Mouse (Mus musculus) MEL (cell line): ENCODE measurements around the gene Sptbn1. TPM values are rescaled to one million over a fixed set of nuclear protein-coding genes. Genes with fewer than 3 reads are reported as not detected.

Experiments
- DNase-seq: peaks from one replicate; pipeline ENCODE4 v3.0.0; 2011; ENCODE audit warnings: low read depth, low spot score
- H3K27ac ChIP-seq: 2 replicates; pipeline ENCODE4 v1.5.1; 2012; ENCODE audit warnings: low read depth, mild to moderate bottlenecking, control low read depth, low read length, moderate library complexity; ENCODE audit not compliant: control insufficient read depth
- H3K27me3 ChIP-seq, 2 experiments: fragments of 150-350 bp in 1 of 2; sonication (generic) in 1 of 2; 2 replicates each; pipeline ENCODE4 v1.6.1; 2012; ENCODE audit warnings: low read length in 2 of 2, mild to moderate bottlenecking in 2 of 2, improper control_type of control experiment in 1 of 2, moderate library complexity in 1 of 2; ENCODE audit not compliant: insufficient read depth in 2 of 2, control insufficient read depth in 1 of 2
- H3K36me3 ChIP-seq, 2 experiments: 2 replicates each; pipeline ENCODE4 v1.6.1; 2012 to 2014; ENCODE audit warnings: low read length in 2 of 2, improper control_type of control experiment in 1 of 2, inconsistent platforms in 1 of 2, mild to moderate bottlenecking in 1 of 2; ENCODE audit not compliant: insufficient read depth in 2 of 2, control insufficient read depth in 1 of 2
- H3K4me1 ChIP-seq, 2 experiments: fragments of 150-350 bp in 1 of 2; sonication (generic) in 1 of 2; 2 replicates each; pipeline ENCODE4 v1.6.1; 2012; ENCODE audit warnings: low read length in 2 of 2, improper control_type of control experiment in 1 of 2, mild to moderate bottlenecking in 1 of 2; ENCODE audit not compliant: insufficient read depth in 2 of 2, control insufficient read depth in 1 of 2
- H3K4me3 ChIP-seq, 2 experiments: fragments of 150-350 bp in 1 of 2; sonication (generic) in 1 of 2; 2 replicates each; pipeline ENCODE4 v1.5.1; 2012; ENCODE audit warnings: low read depth in 2 of 2, low read length in 2 of 2, mild to moderate bottlenecking in 2 of 2, moderate library complexity in 2 of 2, control low read depth in 1 of 2, improper control_type of control experiment in 1 of 2; ENCODE audit not compliant: control insufficient read depth in 1 of 2, insufficient read depth in 1 of 2
- H3K79me2 ChIP-seq: 2 replicates; pipeline ENCODE4 v1.6.1; 2012; ENCODE audit warnings: mild to moderate bottlenecking, low read length, moderate library complexity; ENCODE audit not compliant: control insufficient read depth, poor library complexity, insufficient read depth
- H3K9ac ChIP-seq: 2 replicates; pipeline ENCODE4 v1.6.1; 2012; ENCODE audit warnings: low read depth, mild to moderate bottlenecking, control low read depth, low read length, moderate library complexity; ENCODE audit not compliant: control insufficient read depth, poor library complexity, severe bottlenecking
- H3K9me3 ChIP-seq: fragments of 150-350 bp; sonication (generic); replicated peaks from 2 replicates; pipeline ENCODE4 v1.6.1; 2012; ENCODE audit warnings: mild to moderate bottlenecking, low read length, improper control_type of control experiment, moderate library complexity; ENCODE audit not compliant: insufficient read depth
- BHLHE40 ChIP-seq: IDR thresholded peaks from 2 replicates; pipeline ENCODE4 v1.6.1; 2012; ENCODE audit warnings: low read depth, mild to moderate bottlenecking, inconsistent platforms, low read length, improper control_type of control experiment, borderline replicate concordance
- CHD2 ChIP-seq: IDR thresholded peaks from 2 replicates; pipeline ENCODE4 v1.6.1; 2011; ENCODE audit warnings: low read length, improper control_type of control experiment
- CTCF ChIP-seq, 3 experiments: IDR thresholded peaks in 2 of 3; conservative IDR thresholded peaks in 1 of 3; 2 replicates each; pipeline ENCODE4 v1.5.1; 2011 to 2012; ENCODE audit warnings: low read length in 3 of 3, low read depth in 2 of 3, mild to moderate bottlenecking in 2 of 3, improper control_type of control experiment in 1 of 3, inconsistent platforms in 1 of 3, mixed read lengths in 1 of 3, moderate library complexity in 1 of 3; ENCODE audit not compliant: control insufficient read depth in 1 of 3, insufficient read depth in 1 of 3, poor library complexity in 1 of 3, severe bottlenecking in 1 of 3
- ELF1 ChIP-seq: IDR thresholded peaks from 2 replicates; pipeline ENCODE4 v1.6.1; 2014; ENCODE audit warnings: low read depth, mild to moderate bottlenecking, inconsistent platforms, low read length, improper control_type of control experiment, moderate library complexity
- ETS1 ChIP-seq: IDR thresholded peaks from 2 replicates; pipeline ENCODE4 v1.6.1; 2012; ENCODE audit warnings: low read depth, mild to moderate bottlenecking, inconsistent platforms, low read length, improper control_type of control experiment, moderate library complexity
- KAT2A ChIP-seq: conservative IDR thresholded peaks from 2 replicates; pipeline ENCODE4 v1.6.1; 2012; ENCODE audit warnings: low read depth, low read length, improper control_type of control experiment, inconsistent platforms
- MAX ChIP-seq: IDR thresholded peaks from 2 replicates; pipeline ENCODE4 v1.6.1; 2011; ENCODE audit warnings: low read length, improper control_type of control experiment
- MAZ ChIP-seq: IDR thresholded peaks from 2 replicates; pipeline ENCODE4 v1.6.1; 2012; ENCODE audit warnings: low read depth, mild to moderate bottlenecking, inconsistent platforms, low read length, improper control_type of control experiment
- MXI1 ChIP-seq: IDR thresholded peaks from 2 replicates; pipeline ENCODE4 v1.6.1; 2011; ENCODE audit warnings: mild to moderate bottlenecking, low read depth, low read length, improper control_type of control experiment
- MYB ChIP-seq: IDR thresholded peaks from 2 replicates; pipeline ENCODE4 v1.6.1; 2011; ENCODE audit warnings: mild to moderate bottlenecking, low read depth, low read length, improper control_type of control experiment
- MYC ChIP-seq: IDR thresholded peaks from 2 replicates; pipeline ENCODE4 v1.6.1; 2011; ENCODE audit warnings: low read depth, mild to moderate bottlenecking, low read length, improper control_type of control experiment, moderate library complexity
- POLR2A ChIP-seq, 2 experiments: IDR thresholded peaks; 2 replicates each; pipeline ENCODE4 v1.6.1; 2011 to 2012; ENCODE audit warnings: low read length in 2 of 2, mild to moderate bottlenecking in 2 of 2, control low read depth in 1 of 2, improper control_type of control experiment in 1 of 2, low read depth in 1 of 2, moderate library complexity in 1 of 2; ENCODE audit not compliant: control insufficient read depth in 1 of 2, insufficient read depth in 1 of 2, poor library complexity in 1 of 2
- POLR2AphosphoS5 ChIP-seq: IDR thresholded peaks from 2 replicates; pipeline ENCODE4 v1.6.1; 2012; ENCODE audit warnings: low read depth, borderline replicate concordance, mild to moderate bottlenecking, inconsistent platforms, low read length, moderate library complexity, mixed read lengths
- RAD21 ChIP-seq: IDR thresholded peaks from 2 replicates; pipeline ENCODE4 v1.6.1; 2011; ENCODE audit warnings: mild to moderate bottlenecking, low read depth, low read length, improper control_type of control experiment
- RCOR1 ChIP-seq: IDR thresholded peaks from 2 replicates; pipeline ENCODE4 v1.6.1; 2012; ENCODE audit warnings: low read depth, mild to moderate bottlenecking, inconsistent platforms, low read length, improper control_type of control experiment
- TCF12 ChIP-seq: IDR thresholded peaks from 2 replicates; pipeline ENCODE4 v1.6.1; 2014; ENCODE audit warnings: low read depth, mild to moderate bottlenecking, inconsistent platforms, low read length, improper control_type of control experiment, moderate library complexity
- UBTF ChIP-seq: IDR thresholded peaks from 2 replicates; pipeline ENCODE4 v1.6.1; 2012; ENCODE audit warnings: low read depth, mild to moderate bottlenecking, inconsistent platforms, low read length, improper control_type of control experiment, moderate library complexity, borderline replicate concordance; ENCODE audit not compliant: insufficient read depth
- USF1 ChIP-seq: IDR thresholded peaks from 2 replicates; pipeline ENCODE4 v1.6.1; 2014; ENCODE audit warnings: low read depth, mild to moderate bottlenecking, inconsistent platforms, low read length, improper control_type of control experiment, moderate library complexity
- ZC3H11A ChIP-seq: IDR thresholded peaks from 2 replicates; pipeline ENCODE4 v1.6.1; 2012; ENCODE audit warnings: low read depth, mild to moderate bottlenecking, inconsistent platforms, low read length, improper control_type of control experiment
- ZKSCAN1 ChIP-seq: IDR thresholded peaks from 2 replicates; pipeline ENCODE4 v1.6.1; 2012; ENCODE audit warnings: low read depth, mild to moderate bottlenecking, inconsistent platforms, low read length, improper control_type of control experiment, moderate library complexity
- ZMIZ1 ChIP-seq: IDR thresholded peaks from 2 replicates; pipeline ENCODE4 v1.6.1; 2012; ENCODE audit warnings: low read depth, mild to moderate bottlenecking, inconsistent platforms, low read length, improper control_type of control experiment, moderate library complexity
- ZNF384 ChIP-seq: IDR thresholded peaks from 2 replicates; pipeline ENCODE4 v1.6.1; 2012; ENCODE audit warnings: low read depth, mild to moderate bottlenecking, inconsistent platforms, low read length, improper control_type of control experiment
- polyA plus RNA-seq, 2 experiments: library from polyadenylated mRNA; stranded (reverse) in 1 of 2; unstranded in 1 of 2; fragments of >175 nt in 1 of 2; fragments of >200 nt in 1 of 2; gene quantifications; 2 replicates each; pipeline versions ENCODE4 v1.2.1 to v1.2.4; 2012; ENCODE audit warnings: low replicate concordance in 2 of 2, low read depth in 1 of 2; ENCODE audit not compliant: insufficient read length in 2 of 2, insufficient read depth in 1 of 2, missing spikeins in 1 of 2
- total RNA-seq: library from RNA; depleted of rRNA; stranded (reverse); fragments of 300-350 nt; gene quantifications from 2 replicates; pipeline ENCODE4 v1.2.3, GENCODE M21; 2012

Gene Sptbn1
- total and polyA plus RNA-seq, 3 experiments, result 14.6 to 20.2 TPM; not detected in 1

GRCm38 (mm10) chr11:30137081-30137480 lies 130.9 kb downstream of the Sptbn1 start:
- TF ChIP-seq BHLHE40 (no peak), POLR2A (IDR thresholded peaks at IDR 0.05; ENCODE audit: control insufficient read depth in 1 of 2, insufficient read depth in 1 of 2, low read depth in 1 of 2, low read length in 2 of 2, poor library complexity in 1 of 2) (no peak), ZKSCAN1 (no peak), ETS1 (no peak), USF1 (no peak), CTCF (IDR thresholded peaks at IDR 0.05 in 2 of 3, conservative IDR thresholded peaks at IDR 0.05 in 1 of 3; ENCODE audit: control insufficient read depth in 1 of 3, insufficient read depth in 1 of 3, low read depth in 2 of 3, low read length in 3 of 3, poor library complexity in 1 of 3, severe bottlenecking in 1 of 3) (no peak), RAD21 (no peak), UBTF (no peak), ZNF384 (no peak), CHD2 (no peak), MAZ (no peak), MXI1 (no peak)
- H3K9ac ChIP-seq, result no peak overlapping the region
- H3K27ac ChIP-seq, result no peak overlapping the region
- no peaks in the 10 kb centered on the region for H3K9me3 ChIP-seq
- H3K4me1 ChIP-seq, result no peaks in the 10 kb centered on the region
- DNase-seq, result no peak
- H3K4me3 ChIP-seq, result no peak overlapping the region
- H3K36me3 ChIP-seq, result peaks cover 0 to 5% of the 10 kb centered on the region in 2 experiments; a peak in 2 of 4 replicates
- no peaks in the 10 kb centered on the region for H3K27me3 ChIP-seq
- H3K79me2 ChIP-seq, result no peaks in the 10 kb centered on the region

DNA sequence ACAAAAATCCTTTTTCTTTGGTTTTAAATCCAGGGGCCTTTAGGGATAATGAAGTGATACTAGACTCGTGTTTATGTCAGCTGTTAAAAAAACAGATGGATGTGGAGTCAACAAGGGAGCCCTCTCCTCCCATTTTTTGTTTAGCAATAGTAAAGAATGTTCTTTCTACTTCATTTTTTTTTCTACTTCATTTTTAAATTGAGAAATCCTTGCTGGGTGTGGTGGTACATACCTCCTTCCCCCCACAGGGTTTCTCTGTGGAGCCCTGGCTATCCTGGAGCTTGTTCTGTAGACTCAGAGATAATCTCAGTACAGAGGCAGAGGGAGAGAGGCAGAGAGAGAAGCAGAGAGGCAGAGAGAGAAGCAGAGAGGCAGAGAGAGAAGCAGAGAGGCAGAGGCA lies 133.9 kb downstream of the Sptbn1 start:
- no peak for TF ChIP-seq POLR2A (IDR thresholded peaks at IDR 0.05; ENCODE audit: control insufficient read depth in 1 of 2, insufficient read depth in 1 of 2, low read depth in 1 of 2, low read length in 2 of 2, poor library complexity in 1 of 2)
- TF ChIP-seq TCF12, result no peak
- no peak for TF ChIP-seq UBTF
- no peak for TF ChIP-seq MYC
- TF ChIP-seq KAT2A, result no peak
- TF ChIP-seq MXI1, result no peak
- TF ChIP-seq MAX, result no peak
- TF ChIP-seq ELF1, result no peak
- TF ChIP-seq ZC3H11A, result no peak
- no peak for TF ChIP-seq RCOR1
- TF ChIP-seq POLR2AphosphoS5, result no peak
- no peak for TF ChIP-seq ZMIZ1
- no peak for TF ChIP-seq MYB
- Histone ChIP-seq H3K79me2 (no peaks in the 10 kb centered on the region), H3K36me3 (peaks cover 0 to 5% of the 10 kb centered on the region in 2 experiments; a peak in 1 of 4 replicates), H3K27ac (no peak overlapping the region), H3K27me3 (no peaks in the 10 kb centered on the region), H3K4me3 (no peak overlapping the region), H3K4me1 (no peaks in the 10 kb centered on the region), H3K9ac (no peak overlapping the region), H3K9me3 (no peaks in the 10 kb centered on the region)
- no peak for DNase-seq
